Mouse (Mus musculus) lung, postnatal 0 days (tissue): Measurements from ENCODE around the gene Lrrc15. TPM values are rescaled to one million over a fixed set of nuclear protein-coding genes. Genes with fewer than 3 reads are reported as not detected.

ENCODE experiments used
- ATAC-seq: fragments of 200-750 bp; cut with Nextera tagmentation; 2 replicates; pipeline ENCODE4 v1.8.0; 2017; ENCODE audit warnings: moderate library complexity
- DNase-seq: peaks from one replicate; pipeline ENCODE4 v3.0.0-alpha.2; 2016; ENCODE audit warnings: low spot score
- H3K27ac ChIP-seq: fragments of 300-500 bp; sonication (generic); 2 replicates; pipeline ENCODE4 v1.5.1; 2014; ENCODE audit warnings: antibody characterized with exemption, mild to moderate bottlenecking, low read length, mixed read lengths
- H3K27me3 ChIP-seq: fragments of 300-500 bp; sonication (generic); replicated peaks from 2 replicates; pipeline ENCODE4 v1.6.1; 2014; ENCODE audit warnings: low read length, mixed read lengths; ENCODE audit not compliant: insufficient read depth
- H3K36me3 ChIP-seq: fragments of 300-500 bp; sonication (generic); 2 replicates; pipeline ENCODE4 v1.6.1; 2014; ENCODE audit warnings: low read length, mixed read lengths; ENCODE audit not compliant: insufficient read depth
- H3K4me1 ChIP-seq: fragments of 300-500 bp; sonication (generic); 2 replicates; pipeline ENCODE4 v1.6.1; 2014; ENCODE audit warnings: antibody characterized with exemption, low read depth, low read length, mixed read lengths; ENCODE audit not compliant: insufficient read depth
- H3K4me2 ChIP-seq: fragments of 300-500 bp; sonication (generic); replicated peaks from 2 replicates; pipeline ENCODE4 v1.6.1; 2014; ENCODE audit warnings: low read depth, mild to moderate bottlenecking, low read length, moderate library complexity, mixed read lengths
- H3K4me3 ChIP-seq: fragments of 300-500 bp; sonication (generic); 2 replicates; pipeline ENCODE4 v1.5.1; 2014; ENCODE audit warnings: low read depth, low read length
- H3K9ac ChIP-seq: fragments of 300-500 bp; sonication (generic); replicated peaks from 2 replicates; pipeline ENCODE4 v1.6.1; 2014; ENCODE audit warnings: low read depth, mild to moderate bottlenecking
- H3K9me3 ChIP-seq: fragments of 300-500 bp; sonication (generic); 2 replicates; pipeline ENCODE4 v1.6.1; 2016; ENCODE audit warnings: low read length, mixed read lengths
- CTCF ChIP-seq: IDR thresholded peaks from 2 replicates; pipeline ENCODE4 v1.5.1; 2016; ENCODE audit warnings: antibody characterized with exemption, mild to moderate bottlenecking
- EP300 ChIP-seq: IDR thresholded peaks from 2 replicates; pipeline ENCODE4 v1.6.1; 2016; ENCODE audit warnings: antibody characterized with exemption, mild to moderate bottlenecking, control low read depth
- WGBS: fragments of 180-500 bp; shearing (Covaris S2); extraction: QIAGEN DNeasy Blood & Tissue Kit; methylation state at CpG from one replicate; pipeline ENCODE4 v1.1.7; 2014; 5-methylcytosine and 5-hydroxymethylcytosine counted together
- polyA plus RNA-seq: library from polyadenylated mRNA; unstranded; fragments of >200 nt; fragmentation: Nextera tagmentation; extraction: Ambion mirVana; gene quantifications from 2 replicates; pipeline ENCODE4 v1.2.1, GENCODE M21; 2015

Lrrc15 gene
- polyA plus RNA-seq, 1 experiment from 2014 or later: 1.4 TPM

GRCm38 (mm10) chr16:30271223-30271761 is 11.8 kb downstream of the Lrrc15 start:
- no peak for ATAC-seq
- no peaks in the 10 kb centered on the region for H3K36me3 ChIP-seq

GRCm38 (mm10) chr16:30267359-30267758 is 15.7 kb downstream of the Lrrc15 start, which contains the start of gene Cpn2:
TSS of gene Cpn2 (minus strand) at chr16:30267499.
- TF ChIP-seq EP300 (no peak), CTCF (no peak)
- ATAC-seq (no peak), DNase-seq (no peak)
- Histone ChIP-seq H3K36me3 (no peaks in the 10 kb centered on the region), H3K27ac (no peak within 1 kb of the TSS), H3K4me2 (no peak within 1 kb of the TSS), H3K9ac (no peak within 1 kb of the TSS), H3K27me3 (no peaks in the 10 kb centered on the region), H3K9me3 (no peaks in the 10 kb centered on the region), H3K4me3 (no peak within 1 kb of the TSS), H3K4me1 (no peaks in the 10 kb centered on the region)
- 71% methylated on average over 5 of the region's 5 CpGs for WGBS

More at GRCm38 (mm10) chr16:30271223-30271761, 11.8 kb downstream of the Lrrc15 start:
- TF ChIP-seq EP300: no peak
- H3K4me1 ChIP-seq: no peaks in the 10 kb centered on the region
- H3K9ac ChIP-seq: no peak overlapping the region
- H3K27me3 ChIP-seq: no peaks in the 10 kb centered on the region
- WGBS: 56% methylated on average over 8 of the region's 8 CpGs
- DNase-seq: no peak
- no peak overlapping the region for H3K4me3 ChIP-seq
- no peaks in the 10 kb centered on the region for H3K9me3 ChIP-seq
- no peak overlapping the region for H3K4me2 ChIP-seq
- H3K27ac ChIP-seq: no peak overlapping the region

- TF ChIP-seq CTCF (no peak), EP300 (no peak)
- 82% methylated on average over 5 of the region's 5 CpGs for WGBS
Observed at GRCm38 (mm10) chr16:30266561-30266960, 16.5 kb downstream of the Lrrc15 start.

GRCm38 (mm10) chr16:30265611-30266010 is 17.4 kb downstream of the Lrrc15 start:
- TF ChIP-seq CTCF (no peak), EP300 (no peak)
- Histone ChIP-seq H3K9me3 (no peaks in the 10 kb centered on the region), H3K4me2 (no peak overlapping the region), H3K27me3 (no peaks in the 10 kb centered on the region), H3K4me1 (no peaks in the 10 kb centered on the region), H3K27ac (no peak overlapping the region), H3K36me3 (no peaks in the 10 kb centered on the region), H3K9ac (no peak overlapping the region), H3K4me3 (no peak overlapping the region)
- DNase-seq (no peak), ATAC-seq (peak; percentile 53)
- WGBS: 50% methylated on average over 4 of the region's 4 CpGs

More at GRCm38 (mm10) chr16:30266561-30266960, 16.5 kb downstream of the Lrrc15 start:
- Histone ChIP-seq H3K27me3 (no peaks in the 10 kb centered on the region), H3K27ac (no peak overlapping the region), H3K9ac (no peak overlapping the region), H3K4me1 (no peaks in the 10 kb centered on the region), H3K36me3 (no peaks in the 10 kb centered on the region), H3K4me3 (no peak overlapping the region), H3K9me3 (no peaks in the 10 kb centered on the region), H3K4me2 (no peak overlapping the region)
- no peak for DNase-seq
- no peak for ATAC-seq

- 52% methylated on average over 4 of the region's 4 CpGs for WGBS
- TF ChIP-seq CTCF (no peak), EP300 (no peak)
- no peaks in the 10 kb centered on the region for H3K27me3 ChIP-seq
Observed at GRCm38 (mm10) chr16:30263156-30263555, 19.9 kb downstream of the Lrrc15 start.

GRCm38 (mm10) chr16:30262664-30263063 is 20.4 kb downstream of the Lrrc15 start:
- Histone ChIP-seq H3K4me1 (no peaks in the 10 kb centered on the region), H3K9me3 (no peaks in the 10 kb centered on the region), H3K9ac (no peak overlapping the region), H3K36me3 (no peaks in the 10 kb centered on the region), H3K4me3 (no peak overlapping the region), H3K27ac (no peak overlapping the region), H3K4me2 (no peak overlapping the region), H3K27me3 (no peaks in the 10 kb centered on the region)
- ATAC-seq: 0 out of 2 replicates have a peak, but pooled peaks have one; percentile 33
- WGBS: 0% methylated on average over 2 of the region's 2 CpGs
- TF ChIP-seq CTCF (peak; percentile 90), EP300 (no peak)
- peak; percentile 79 for DNase-seq

More at GRCm38 (mm10) chr16:30263156-30263555, 19.9 kb downstream of the Lrrc15 start:
- Histone ChIP-seq H3K4me3 (no peak overlapping the region), H3K9me3 (no peaks in the 10 kb centered on the region), H3K27ac (no peak overlapping the region), H3K4me2 (no peak overlapping the region), H3K36me3 (no peaks in the 10 kb centered on the region), H3K9ac (no peak overlapping the region), H3K4me1 (no peaks in the 10 kb centered on the region)
- no peak for ATAC-seq
- DNase-seq: no peak

- Histone ChIP-seq H3K4me1 (no peaks in the 10 kb centered on the region), H3K27me3 (no peaks in the 10 kb centered on the region), H3K9me3 (no peaks in the 10 kb centered on the region), H3K4me2 (no peak overlapping the region), H3K27ac (no peak overlapping the region), H3K4me3 (no peak overlapping the region), H3K36me3 (no peaks in the 10 kb centered on the region), H3K9ac (no peak overlapping the region)
- ATAC-seq (no peak), DNase-seq (no peak)
- TF ChIP-seq CTCF (no peak), EP300 (no peak)
- 86% methylated on average over 10 of the region's 10 CpGs for WGBS
Observed at GRCm38 (mm10) chr16:30262157-30262556, 20.9 kb downstream of the Lrrc15 start.
